Mouse (Mus musculus): ENCODE data around the gene Map3k5. TPM values are rescaled to one million over a fixed set of nuclear protein-coding genes. Genes with fewer than 3 reads are reported as not detected.

The Map3k5 gene
- polyA plus RNA-seq, 1 experiment from 2014 or later: 0.50 TPM

DNA sequence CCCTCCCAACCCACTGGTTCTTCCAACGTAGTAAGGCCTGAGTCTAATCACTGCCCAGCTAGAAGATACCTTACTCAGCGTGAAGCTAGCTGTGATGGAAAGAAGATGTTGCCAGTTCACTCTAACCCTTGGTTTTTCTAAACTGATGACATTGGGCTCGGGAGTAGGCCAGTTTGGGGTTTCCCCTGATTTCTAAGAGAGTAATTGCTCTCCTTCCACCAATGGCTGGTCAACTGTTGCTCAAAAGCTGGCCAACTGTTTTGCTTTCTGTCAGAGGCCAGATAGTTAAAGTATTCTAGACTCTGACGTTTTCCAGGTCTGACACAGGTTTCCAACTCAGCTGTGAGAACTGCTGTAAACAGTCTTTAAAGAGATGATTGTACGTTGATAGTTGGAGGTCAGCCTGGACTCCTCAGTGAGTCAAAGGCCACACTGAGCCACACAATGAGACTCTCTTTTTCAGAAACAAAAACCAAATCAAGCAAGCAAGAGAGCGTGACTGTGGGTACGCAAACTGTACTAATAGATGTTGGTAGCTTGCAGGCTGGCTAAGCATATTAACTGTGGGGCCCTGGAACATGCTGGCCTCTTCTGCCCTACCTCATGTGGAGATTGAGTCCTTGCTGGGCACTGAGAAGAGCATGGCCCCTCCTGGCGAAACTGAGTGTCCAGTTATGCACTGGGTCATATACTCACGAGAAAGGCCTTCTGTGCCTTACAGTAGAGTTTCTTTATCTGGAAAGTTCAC lies 2.9 kb downstream of the Map3k5 start:
- H3K4me3 ChIP-seq (replicated peaks): no peak overlapping the region
- H3K9ac ChIP-seq (replicated peaks): no peak overlapping the region
- H3K27me3 ChIP-seq: peaks cover 47% of the 10 kb centered on the region
- ATAC-seq: no peak
- H3K4me1 ChIP-seq (replicated peaks): peaks cover 17% of the 10 kb centered on the region
- no peak overlapping the region for H3K27ac ChIP-seq
- H3K4me2 ChIP-seq (replicated peaks): no peak overlapping the region
- H3K9me3 ChIP-seq: no peaks in the 10 kb centered on the region
- WGBS: 71% methylated on average over 9 of the region's 9 CpGs
- H3K36me3 ChIP-seq: no peaks in the 10 kb centered on the region

DNA sequence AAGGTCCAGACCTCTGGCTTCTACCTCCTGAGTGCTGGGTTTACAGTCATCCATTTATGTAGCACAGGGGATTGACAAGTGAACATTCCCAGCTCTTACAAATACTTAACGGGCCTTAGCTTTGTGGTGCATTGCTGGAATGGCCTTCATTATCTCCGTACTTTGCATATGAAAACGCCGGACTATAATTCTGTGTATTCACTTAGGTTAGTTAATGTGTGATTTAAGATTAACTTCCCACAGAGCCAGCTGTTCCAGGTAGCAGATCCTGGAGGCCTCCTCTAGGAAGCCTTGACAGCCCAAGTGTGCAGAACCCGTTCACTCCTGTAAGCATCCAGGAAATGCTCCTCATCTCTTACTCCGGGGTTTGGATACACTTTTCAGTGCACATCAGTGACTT lies 4.5 kb downstream of the Map3k5 start:
- no peak overlapping the region for H3K4me3 ChIP-seq (replicated peaks)
- peaks cover 34% of the 10 kb centered on the region for H3K27me3 ChIP-seq
- no peaks in the 10 kb centered on the region for H3K36me3 ChIP-seq
- WGBS: 81% methylated on average over 6 of the region's 6 CpGs
- H3K9ac ChIP-seq (replicated peaks): no peak overlapping the region
- no peaks in the 10 kb centered on the region for H3K9me3 ChIP-seq
- H3K27ac ChIP-seq: no peak overlapping the region
- ATAC-seq: no peak
- peaks cover 9% of the 10 kb centered on the region; the same call in 1 of the 2 replicates for H3K4me1 ChIP-seq (replicated peaks)
- H3K4me2 ChIP-seq (replicated peaks): no peak overlapping the region

DNA sequence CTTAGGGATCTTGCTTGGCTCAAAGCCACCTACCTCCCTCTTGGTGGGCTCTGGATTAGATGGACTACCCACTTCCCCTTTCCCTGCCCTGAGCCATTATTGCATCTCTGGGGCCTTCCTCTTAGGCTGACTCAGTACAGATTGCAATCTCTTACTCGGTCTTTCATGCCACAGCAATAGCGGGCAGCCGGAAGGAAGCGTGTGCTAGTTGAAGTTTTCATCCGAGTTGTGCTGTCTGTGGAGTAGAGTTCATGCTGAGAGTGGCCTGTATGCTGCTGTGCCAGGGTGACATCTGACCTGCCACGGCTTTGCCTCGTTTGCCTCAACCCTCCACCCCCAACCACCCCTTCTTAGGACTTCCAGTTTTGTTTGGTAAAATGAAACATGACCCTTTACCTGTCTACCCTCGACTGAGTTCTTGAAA lies 5.0 kb downstream of the Map3k5 start:
- ATAC-seq: no peak
- H3K36me3 ChIP-seq: no peaks in the 10 kb centered on the region
- H3K27ac ChIP-seq: no peak overlapping the region
- H3K9ac ChIP-seq (replicated peaks): no peak overlapping the region
- H3K4me1 ChIP-seq (replicated peaks): peaks cover 9% of the 10 kb centered on the region; the same call in 1 of the 2 replicates
- peaks cover 34% of the 10 kb centered on the region for H3K27me3 ChIP-seq
- H3K9me3 ChIP-seq: no peaks in the 10 kb centered on the region
- 65% methylated on average over 8 of the region's 8 CpGs for WGBS
- no peak overlapping the region for H3K4me2 ChIP-seq (replicated peaks)
- no peak overlapping the region for H3K4me3 ChIP-seq (replicated peaks)

DNA sequence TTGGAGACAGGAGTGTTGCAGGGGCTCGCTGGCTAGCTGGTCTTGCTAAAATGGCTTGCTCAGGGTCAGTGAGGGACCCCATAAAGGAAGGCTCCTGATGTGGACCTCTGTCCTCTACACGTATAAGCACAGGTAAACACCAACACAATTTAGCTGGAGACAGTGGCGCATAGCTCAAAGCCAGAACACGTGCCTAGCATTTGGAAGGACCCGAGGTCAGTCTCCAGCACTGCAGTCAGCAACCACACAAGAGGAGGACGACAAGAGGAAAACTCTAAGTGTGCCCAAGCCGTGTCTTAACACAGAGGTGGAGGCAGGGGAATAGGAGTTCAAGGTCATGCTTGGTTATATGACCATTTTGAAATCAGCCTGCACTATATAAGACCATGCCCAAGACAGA lies 5.9 kb downstream of the Map3k5 start:
- Histone ChIP-seq H3K4me2 (replicated peaks) (no peak overlapping the region), H3K9ac (replicated peaks) (no peak overlapping the region), H3K36me3 (no peaks in the 10 kb centered on the region), H3K27ac (no peak overlapping the region), H3K27me3 (peaks cover 28% of the 10 kb centered on the region), H3K4me3 (replicated peaks) (no peak overlapping the region), H3K9me3 (no peaks in the 10 kb centered on the region), H3K4me1 (replicated peaks) (peaks cover 3% of the 10 kb centered on the region; the same call in 1 of the 2 replicates)
- 90% methylated on average over 7 of the region's 7 CpGs for WGBS
- no peak for ATAC-seq

DNA sequence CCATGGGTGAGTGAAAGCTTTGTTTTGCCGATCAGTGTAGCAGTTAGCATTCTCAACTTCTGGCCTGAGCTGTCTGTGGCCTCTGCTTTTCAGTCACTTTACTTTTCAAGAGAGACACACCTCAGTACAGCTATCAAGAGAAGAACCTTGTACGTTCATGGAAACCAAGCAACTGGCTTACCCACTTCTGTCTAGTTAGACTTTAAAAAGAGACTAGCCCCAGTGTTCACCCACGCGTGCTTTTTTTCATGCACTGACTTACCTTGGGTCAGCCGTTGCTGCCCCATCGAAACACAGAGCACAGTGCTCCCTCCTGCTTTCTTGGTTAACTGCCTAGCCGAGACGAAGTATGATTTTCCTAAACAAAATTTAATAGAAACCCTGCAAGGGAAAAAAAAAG lies 6.4 kb downstream of the Map3k5 start:
- Histone ChIP-seq H3K27me3 (peaks cover 23% of the 10 kb centered on the region), H3K4me1 (replicated peaks) (no peaks in the 10 kb centered on the region), H3K27ac (no peak overlapping the region), H3K9me3 (no peaks in the 10 kb centered on the region), H3K4me2 (replicated peaks) (no peak overlapping the region), H3K36me3 (no peaks in the 10 kb centered on the region), H3K4me3 (replicated peaks) (no peak overlapping the region), H3K9ac (replicated peaks) (no peak overlapping the region)
- WGBS: 92% methylated on average over 8 of the region's 8 CpGs
- ATAC-seq: no peak

DNA sequence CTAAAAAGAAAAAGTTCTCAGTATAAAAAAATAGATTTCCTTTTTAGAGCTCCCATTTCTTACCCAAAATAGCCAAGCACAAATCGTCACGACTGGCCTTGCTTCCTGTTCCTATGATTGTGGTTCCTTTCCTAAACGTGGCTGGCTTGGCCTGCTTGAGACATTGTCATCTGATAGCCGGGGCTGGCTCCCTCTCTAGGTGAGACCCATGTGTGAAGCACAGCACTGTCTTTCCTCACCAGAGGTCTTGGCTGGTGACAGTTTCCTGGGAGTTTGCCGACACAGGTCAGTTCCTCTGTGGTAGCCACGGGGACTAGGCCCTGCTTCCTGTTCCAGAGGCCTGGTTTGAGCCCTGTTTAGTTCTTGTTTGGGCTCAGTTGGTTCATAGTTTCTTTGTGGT lies 6.8 kb downstream of the Map3k5 start:
- H3K27me3 ChIP-seq: peaks cover 19% of the 10 kb centered on the region

DNA sequence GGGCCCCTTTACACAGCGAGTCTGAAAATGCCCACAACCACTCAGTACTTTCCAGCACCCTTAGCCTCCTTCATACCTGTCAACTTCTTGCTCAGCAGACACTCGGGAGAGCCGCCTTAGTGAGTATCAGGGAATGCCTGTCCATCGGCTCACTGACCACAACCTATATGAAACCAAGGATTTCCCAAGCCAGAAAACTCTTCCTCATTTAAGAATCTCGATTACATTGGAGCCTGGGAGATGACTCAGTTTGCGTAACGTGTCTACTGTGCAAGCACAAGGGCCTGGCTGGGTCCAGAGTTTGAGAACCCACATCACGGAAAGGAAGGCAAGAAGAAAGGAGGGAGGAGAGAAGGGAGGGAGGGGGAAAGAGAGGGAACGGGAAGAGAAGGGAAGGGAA lies 7.6 kb downstream of the Map3k5 start:
- Histone ChIP-seq H3K9ac (replicated peaks) (no peak overlapping the region), H3K4me2 (replicated peaks) (no peak overlapping the region), H3K27me3 (peaks cover 13% of the 10 kb centered on the region), H3K4me3 (replicated peaks) (no peak overlapping the region), H3K4me1 (replicated peaks) (no peaks in the 10 kb centered on the region), H3K27ac (no peak overlapping the region), H3K36me3 (no peaks in the 10 kb centered on the region), H3K9me3 (no peaks in the 10 kb centered on the region)
- ATAC-seq: no peak
- WGBS: 89% methylated on average over 9 of the region's 9 CpGs

More for the DNA sequence above, 6.8 kb downstream of the Map3k5 start:
- Histone ChIP-seq H3K4me3 (replicated peaks) (no peak overlapping the region), H3K9ac (replicated peaks) (no peak overlapping the region), H3K4me1 (replicated peaks) (no peaks in the 10 kb centered on the region), H3K27ac (no peak overlapping the region), H3K4me2 (replicated peaks) (no peak overlapping the region), H3K36me3 (no peaks in the 10 kb centered on the region), H3K9me3 (no peaks in the 10 kb centered on the region)
- ATAC-seq: no peak
- WGBS: 75% methylated on average over 6 of the region's 6 CpGs

DNA sequence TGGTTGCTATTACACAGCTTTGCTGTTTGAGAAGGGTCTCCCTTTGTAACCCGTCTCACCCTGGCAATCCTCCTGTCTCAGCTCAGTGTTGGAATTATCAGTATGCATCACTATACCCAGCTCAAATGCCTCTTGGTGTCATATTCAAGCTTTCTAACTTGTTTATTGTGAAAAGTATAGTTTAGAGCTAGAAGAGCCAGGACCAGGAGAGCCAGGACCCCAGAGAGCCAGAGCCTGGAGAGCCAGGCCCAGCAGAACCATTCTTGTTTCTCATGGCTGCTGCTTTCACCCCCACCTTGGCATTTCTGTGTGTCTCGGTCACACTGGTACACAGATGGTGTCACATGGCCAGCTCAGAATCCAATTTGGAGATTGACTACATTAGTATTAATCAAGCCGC lies 8.3 kb downstream of the Map3k5 start:
- no peak overlapping the region for H3K27ac ChIP-seq
- ATAC-seq: no peak
- no peak overlapping the region for H3K4me3 ChIP-seq (replicated peaks)
- no peaks in the 10 kb centered on the region for H3K36me3 ChIP-seq
- WGBS: 94% methylated on average over 3 of the region's 3 CpGs
- no peaks in the 10 kb centered on the region for H3K4me1 ChIP-seq (replicated peaks)
- H3K9me3 ChIP-seq: no peaks in the 10 kb centered on the region
- H3K4me2 ChIP-seq (replicated peaks): no peak overlapping the region
- peaks cover 8% of the 10 kb centered on the region; the same call in 1 of the 2 replicates for H3K27me3 ChIP-seq
- H3K9ac ChIP-seq (replicated peaks): no peak overlapping the region

DNA sequence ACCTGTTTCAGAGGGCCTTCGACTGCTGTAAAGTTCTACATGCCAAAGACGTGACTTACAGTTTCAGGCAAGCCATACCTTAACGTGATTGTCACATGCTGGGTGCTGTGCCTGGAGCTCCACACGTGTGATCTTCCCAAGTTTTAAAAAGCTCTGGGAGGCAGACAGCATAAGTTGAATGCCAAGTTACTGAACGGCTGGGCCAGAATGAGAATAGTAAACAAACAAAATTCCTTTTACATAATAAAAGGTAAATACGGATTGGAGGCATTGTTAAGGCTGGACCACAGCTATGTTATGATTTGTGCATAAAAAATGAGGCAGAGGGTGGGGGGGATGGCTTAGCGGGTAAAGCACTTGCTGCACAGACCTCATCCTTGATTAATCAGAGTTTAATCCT lies 11.4 kb downstream of the Map3k5 start:
- Histone ChIP-seq H3K4me2 (replicated peaks) (no peak overlapping the region), H3K27ac (no peak overlapping the region), H3K9me3 (no peaks in the 10 kb centered on the region), H3K4me3 (replicated peaks) (no peak overlapping the region), H3K36me3 (no peaks in the 10 kb centered on the region), H3K4me1 (replicated peaks) (no peaks in the 10 kb centered on the region), H3K9ac (replicated peaks) (no peak overlapping the region), H3K27me3 (no peaks in the 10 kb centered on the region)
- 78% methylated on average over 7 of the region's 7 CpGs for WGBS
- ATAC-seq: no peak

DNA sequence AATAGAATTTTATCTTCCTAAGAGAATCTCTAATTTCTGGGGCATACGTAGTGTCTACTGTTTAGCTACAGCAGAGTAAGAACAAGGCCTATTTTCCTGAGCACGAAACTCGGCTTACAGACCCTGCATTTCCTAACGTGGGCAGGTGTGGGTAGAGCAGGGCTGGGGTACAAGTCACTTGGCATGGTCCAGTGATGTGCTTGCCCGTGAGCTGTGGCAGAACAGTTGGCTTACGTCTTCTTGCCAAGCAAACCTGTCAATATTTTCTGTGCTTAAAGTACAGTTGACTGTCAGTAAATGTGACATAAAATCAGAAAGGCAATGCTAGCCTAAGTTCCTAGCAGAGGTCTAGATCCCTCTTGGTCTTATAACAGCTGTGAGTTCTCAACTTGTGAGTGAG lies 12.4 kb downstream of the Map3k5 start:
- WGBS: 93% methylated on average over 6 of the region's 6 CpGs

DNA sequence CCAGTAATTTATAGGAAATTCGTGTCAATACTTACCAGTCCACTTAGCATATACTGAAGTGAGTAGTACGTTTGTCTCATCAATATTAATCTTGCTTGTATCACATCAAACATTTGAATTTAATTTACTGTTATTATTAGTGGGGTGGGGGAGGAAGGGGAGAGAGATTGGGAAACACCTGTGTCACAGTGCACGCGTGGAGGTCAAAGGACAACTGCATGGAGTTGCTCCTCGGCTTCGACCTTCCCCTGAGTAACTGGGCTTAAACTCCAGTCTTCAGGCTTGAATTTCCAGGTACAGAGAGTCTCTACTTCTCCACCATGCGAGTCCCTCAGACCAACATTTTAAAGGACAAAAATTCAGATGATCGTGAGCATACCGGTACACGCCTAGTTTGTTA lies 13.2 kb downstream of the Map3k5 start:
- no peak for ATAC-seq
- WGBS: 93% methylated on average over 10 of the region's 10 CpGs
- Histone ChIP-seq H3K36me3 (no peaks in the 10 kb centered on the region), H3K4me1 (replicated peaks) (no peaks in the 10 kb centered on the region), H3K9me3 (no peaks in the 10 kb centered on the region), H3K4me3 (replicated peaks) (no peak overlapping the region), H3K9ac (replicated peaks) (no peak overlapping the region), H3K27ac (no peak overlapping the region), H3K4me2 (replicated peaks) (no peak overlapping the region), H3K27me3 (no peaks in the 10 kb centered on the region)

More for the DNA sequence above, 12.4 kb downstream of the Map3k5 start:
- no peaks in the 10 kb centered on the region for H3K36me3 ChIP-seq
- H3K9ac ChIP-seq (replicated peaks): no peak overlapping the region
- H3K9me3 ChIP-seq: no peaks in the 10 kb centered on the region
- no peak overlapping the region for H3K4me3 ChIP-seq (replicated peaks)
- H3K27me3 ChIP-seq: no peaks in the 10 kb centered on the region
- H3K4me2 ChIP-seq (replicated peaks): no peak overlapping the region
- H3K4me1 ChIP-seq (replicated peaks): no peaks in the 10 kb centered on the region
- no peak for ATAC-seq
- no peak overlapping the region for H3K27ac ChIP-seq

DNA sequence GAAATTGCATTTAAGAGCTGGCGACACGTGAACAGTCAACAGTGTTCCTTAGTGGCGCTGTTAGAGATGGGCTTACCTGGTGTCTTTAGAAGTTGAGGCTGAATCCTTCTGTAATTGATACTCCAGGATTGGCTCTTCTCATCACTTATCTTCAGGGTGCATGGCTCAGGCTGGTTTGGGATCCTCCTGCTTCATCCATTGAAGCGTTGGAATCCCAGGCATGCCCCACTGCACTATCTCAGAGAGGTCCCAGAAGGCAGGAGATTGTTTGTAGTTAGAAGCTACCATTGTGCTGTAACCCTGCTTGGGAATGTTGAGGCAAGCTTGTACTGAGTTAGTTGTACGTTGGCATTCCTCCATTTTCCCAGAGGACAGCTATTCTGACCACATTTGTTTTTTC lies 13.6 kb downstream of the Map3k5 start:
- no peaks in the 10 kb centered on the region for H3K4me1 ChIP-seq (replicated peaks)
- H3K4me3 ChIP-seq (replicated peaks): no peak overlapping the region
- H3K9me3 ChIP-seq: no peaks in the 10 kb centered on the region
- no peaks in the 10 kb centered on the region for H3K36me3 ChIP-seq
- WGBS: 92% methylated on average over 5 of the region's 5 CpGs
- no peak overlapping the region for H3K4me2 ChIP-seq (replicated peaks)
- H3K27ac ChIP-seq: no peak overlapping the region
- H3K27me3 ChIP-seq: no peaks in the 10 kb centered on the region
- no peak for ATAC-seq
- no peak overlapping the region for H3K9ac ChIP-seq (replicated peaks)

DNA sequence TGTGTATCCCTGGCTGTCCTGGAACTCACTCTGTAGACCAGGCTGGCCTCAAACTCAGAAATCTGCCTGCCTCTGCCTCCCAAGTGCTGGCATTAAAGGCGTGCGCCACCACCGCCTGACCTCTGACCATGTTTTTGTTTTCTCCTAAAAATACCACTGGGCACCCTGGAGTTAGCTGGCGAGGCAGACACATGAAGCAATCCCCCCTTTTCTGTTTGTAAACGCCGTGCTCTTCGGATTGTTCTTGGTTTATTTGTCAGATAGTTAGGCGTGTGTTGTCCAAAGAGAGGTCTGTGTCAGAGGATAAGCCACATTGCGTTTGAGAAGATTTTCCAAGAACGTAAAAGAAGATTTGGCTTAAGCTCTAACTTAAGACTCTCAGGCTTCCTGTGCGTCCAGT lies 14.1 kb downstream of the Map3k5 start:
- ATAC-seq: no peak
- Histone ChIP-seq H3K4me3 (replicated peaks) (no peak overlapping the region), H3K36me3 (no peaks in the 10 kb centered on the region), H3K9me3 (no peaks in the 10 kb centered on the region), H3K27ac (no peak overlapping the region), H3K4me2 (replicated peaks) (no peak overlapping the region), H3K9ac (replicated peaks) (no peak overlapping the region), H3K27me3 (no peaks in the 10 kb centered on the region), H3K4me1 (replicated peaks) (no peaks in the 10 kb centered on the region)
- 92% methylated on average over 11 of the region's 11 CpGs for WGBS

Measured in midbrain, embryonic 13.5 days (tissue).